Mouse (Mus musculus): ENCODE results near the gene Grin2c.

- TF ChIP-seq CTCF (IDR thresholded peaks at IDR 0.05; ENCODE audit: borderline replicate concordance, extremely low read depth, insufficient read depth, insufficient read length) (no peak), POLR2A (IDR thresholded peaks at IDR 0.05; ENCODE audit: borderline replicate concordance, extremely low read depth, insufficient read depth, insufficient read length, poor library complexity, severe bottlenecking) (no peak)
Measured at GRCm38 (mm10) chr11:115200520-115200919, 66.5 kb downstream of the Grin2c start.
